Mouse (Mus musculus) MEL (cell line): ENCODE results near the gene Ccdc82. TPM values are rescaled to one million over a fixed set of nuclear protein-coding genes. Genes with fewer than 3 reads are reported as not detected.

ENCODE experiments used
- DNase-seq: peaks from one replicate; pipeline ENCODE4 v3.0.0; 2011; ENCODE audit warnings: low read depth, low spot score
- H3K27ac ChIP-seq: 2 replicates; pipeline ENCODE4 v1.5.1; 2012; ENCODE audit warnings: low read depth, mild to moderate bottlenecking, control low read depth, low read length, moderate library complexity; ENCODE audit not compliant: control insufficient read depth
- H3K27me3 ChIP-seq, 2 experiments: fragments of 150-350 bp in 1 of 2; sonication (generic) in 1 of 2; 2 replicates each; pipeline ENCODE4 v1.6.1; 2012; ENCODE audit warnings: low read length in 2 of 2, mild to moderate bottlenecking in 2 of 2, improper control_type of control experiment in 1 of 2, moderate library complexity in 1 of 2; ENCODE audit not compliant: insufficient read depth in 2 of 2, control insufficient read depth in 1 of 2
- H3K36me3 ChIP-seq, 2 experiments: 2 replicates each; pipeline ENCODE4 v1.6.1; 2012 to 2014; ENCODE audit warnings: low read length in 2 of 2, improper control_type of control experiment in 1 of 2, inconsistent platforms in 1 of 2, mild to moderate bottlenecking in 1 of 2; ENCODE audit not compliant: insufficient read depth in 2 of 2, control insufficient read depth in 1 of 2
- H3K4me1 ChIP-seq, 2 experiments: fragments of 150-350 bp in 1 of 2; sonication (generic) in 1 of 2; 2 replicates each; pipeline ENCODE4 v1.6.1; 2012; ENCODE audit warnings: low read length in 2 of 2, improper control_type of control experiment in 1 of 2, mild to moderate bottlenecking in 1 of 2; ENCODE audit not compliant: insufficient read depth in 2 of 2, control insufficient read depth in 1 of 2
- H3K4me3 ChIP-seq, 2 experiments: fragments of 150-350 bp in 1 of 2; sonication (generic) in 1 of 2; 2 replicates each; pipeline ENCODE4 v1.5.1; 2012; ENCODE audit warnings: low read depth in 2 of 2, low read length in 2 of 2, mild to moderate bottlenecking in 2 of 2, moderate library complexity in 2 of 2, control low read depth in 1 of 2, improper control_type of control experiment in 1 of 2; ENCODE audit not compliant: control insufficient read depth in 1 of 2, insufficient read depth in 1 of 2
- H3K79me2 ChIP-seq: 2 replicates; pipeline ENCODE4 v1.6.1; 2012; ENCODE audit warnings: mild to moderate bottlenecking, low read length, moderate library complexity; ENCODE audit not compliant: control insufficient read depth, poor library complexity, insufficient read depth
- H3K9ac ChIP-seq: 2 replicates; pipeline ENCODE4 v1.6.1; 2012; ENCODE audit warnings: low read depth, mild to moderate bottlenecking, control low read depth, low read length, moderate library complexity; ENCODE audit not compliant: control insufficient read depth, poor library complexity, severe bottlenecking
- H3K9me3 ChIP-seq: fragments of 150-350 bp; sonication (generic); replicated peaks from 2 replicates; pipeline ENCODE4 v1.6.1; 2012; ENCODE audit warnings: mild to moderate bottlenecking, low read length, improper control_type of control experiment, moderate library complexity; ENCODE audit not compliant: insufficient read depth
- CHD2 ChIP-seq: IDR thresholded peaks from 2 replicates; pipeline ENCODE4 v1.6.1; 2011; ENCODE audit warnings: low read length, improper control_type of control experiment
- CTCF ChIP-seq, 3 experiments: IDR thresholded peaks in 2 of 3; conservative IDR thresholded peaks in 1 of 3; 2 replicates each; pipeline ENCODE4 v1.5.1; 2011 to 2012; ENCODE audit warnings: low read length in 3 of 3, low read depth in 2 of 3, mild to moderate bottlenecking in 2 of 3, improper control_type of control experiment in 1 of 3, inconsistent platforms in 1 of 3, mixed read lengths in 1 of 3, moderate library complexity in 1 of 3; ENCODE audit not compliant: control insufficient read depth in 1 of 3, insufficient read depth in 1 of 3, poor library complexity in 1 of 3, severe bottlenecking in 1 of 3
- E2F4 ChIP-seq: IDR thresholded peaks from 2 replicates; pipeline ENCODE4 v1.6.1; 2011; ENCODE audit warnings: low read depth, low read length, improper control_type of control experiment, borderline replicate concordance
- ELF1 ChIP-seq: IDR thresholded peaks from 2 replicates; pipeline ENCODE4 v1.6.1; 2014; ENCODE audit warnings: low read depth, mild to moderate bottlenecking, inconsistent platforms, low read length, improper control_type of control experiment, moderate library complexity
- ETS1 ChIP-seq: IDR thresholded peaks from 2 replicates; pipeline ENCODE4 v1.6.1; 2012; ENCODE audit warnings: low read depth, mild to moderate bottlenecking, inconsistent platforms, low read length, improper control_type of control experiment, moderate library complexity
- GABPA ChIP-seq: IDR thresholded peaks from 2 replicates; pipeline ENCODE4 v1.6.1; 2012; ENCODE audit warnings: low read depth, mild to moderate bottlenecking, inconsistent platforms, low read length, improper control_type of control experiment, moderate library complexity
- HCFC1 ChIP-seq: IDR thresholded peaks from 2 replicates; pipeline ENCODE4 v1.6.1; 2012; ENCODE audit warnings: low read depth, mild to moderate bottlenecking, inconsistent platforms, low read length, improper control_type of control experiment, moderate library complexity
- JUND ChIP-seq: IDR thresholded peaks from 2 replicates; pipeline ENCODE4 v1.6.1; 2011; ENCODE audit warnings: low read depth, mild to moderate bottlenecking, improper control_type of control experiment, low read length
- MAFK ChIP-seq: IDR thresholded peaks from 2 replicates; pipeline ENCODE4 v1.6.1; 2011; ENCODE audit warnings: low read depth, mild to moderate bottlenecking, low read length, improper control_type of control experiment, borderline replicate concordance
- MEF2A ChIP-seq: IDR thresholded peaks from 2 replicates; pipeline ENCODE4 v1.6.1; 2014; ENCODE audit warnings: low read depth, mild to moderate bottlenecking, inconsistent platforms, low read length, improper control_type of control experiment; ENCODE audit not compliant: poor library complexity, insufficient replicate concordance, severe bottlenecking; ENCODE audit errors: extremely low read depth
- MXI1 ChIP-seq: IDR thresholded peaks from 2 replicates; pipeline ENCODE4 v1.6.1; 2011; ENCODE audit warnings: mild to moderate bottlenecking, low read depth, low read length, improper control_type of control experiment
- MYB ChIP-seq: IDR thresholded peaks from 2 replicates; pipeline ENCODE4 v1.6.1; 2011; ENCODE audit warnings: mild to moderate bottlenecking, low read depth, low read length, improper control_type of control experiment
- MYC ChIP-seq: IDR thresholded peaks from 2 replicates; pipeline ENCODE4 v1.6.1; 2011; ENCODE audit warnings: low read depth, mild to moderate bottlenecking, low read length, improper control_type of control experiment, moderate library complexity
- NELFE ChIP-seq: IDR thresholded peaks from 2 replicates; pipeline ENCODE4 v1.6.1; 2011; ENCODE audit warnings: low read depth, low read length, improper control_type of control experiment
- NRF1 ChIP-seq: IDR thresholded peaks from 2 replicates; pipeline ENCODE4 v1.6.1; 2014; ENCODE audit warnings: low read depth, mild to moderate bottlenecking, inconsistent platforms, low read length, improper control_type of control experiment, moderate library complexity; ENCODE audit not compliant: poor library complexity, insufficient read depth, severe bottlenecking
- POLR2AphosphoS2 ChIP-seq: IDR thresholded peaks from 2 replicates; pipeline ENCODE4 v1.6.1; 2011; ENCODE audit warnings: low read length, improper control_type of control experiment
- RAD21 ChIP-seq: IDR thresholded peaks from 2 replicates; pipeline ENCODE4 v1.6.1; 2011; ENCODE audit warnings: mild to moderate bottlenecking, low read depth, low read length, improper control_type of control experiment
- SMC3 ChIP-seq: IDR thresholded peaks from 2 replicates; pipeline ENCODE4 v1.6.1; 2011; ENCODE audit warnings: low read depth, low read length, improper control_type of control experiment
- TCF12 ChIP-seq: IDR thresholded peaks from 2 replicates; pipeline ENCODE4 v1.6.1; 2014; ENCODE audit warnings: low read depth, mild to moderate bottlenecking, inconsistent platforms, low read length, improper control_type of control experiment, moderate library complexity
- USF1 ChIP-seq: IDR thresholded peaks from 2 replicates; pipeline ENCODE4 v1.6.1; 2014; ENCODE audit warnings: low read depth, mild to moderate bottlenecking, inconsistent platforms, low read length, improper control_type of control experiment, moderate library complexity
- USF2 ChIP-seq, 2 experiments: IDR thresholded peaks; 2 replicates each; pipeline ENCODE4 v1.6.1; 2011 to 2012; ENCODE audit warnings: improper control_type of control experiment in 2 of 2, low read length in 2 of 2, borderline replicate concordance in 1 of 2, inconsistent platforms in 1 of 2, low read depth in 1 of 2, mild to moderate bottlenecking in 1 of 2; ENCODE audit not compliant: insufficient read depth in 1 of 2
- ZKSCAN1 ChIP-seq: IDR thresholded peaks from 2 replicates; pipeline ENCODE4 v1.6.1; 2012; ENCODE audit warnings: low read depth, mild to moderate bottlenecking, inconsistent platforms, low read length, improper control_type of control experiment, moderate library complexity
- ZNF384 ChIP-seq: IDR thresholded peaks from 2 replicates; pipeline ENCODE4 v1.6.1; 2012; ENCODE audit warnings: low read depth, mild to moderate bottlenecking, inconsistent platforms, low read length, improper control_type of control experiment
- polyA plus RNA-seq, 2 experiments: library from polyadenylated mRNA; stranded (reverse) in 1 of 2; unstranded in 1 of 2; fragments of >175 nt in 1 of 2; fragments of >200 nt in 1 of 2; gene quantifications; 2 replicates each; pipeline versions ENCODE4 v1.2.1 to v1.2.4; 2012; ENCODE audit warnings: low replicate concordance in 2 of 2, low read depth in 1 of 2; ENCODE audit not compliant: insufficient read length in 2 of 2, insufficient read depth in 1 of 2, missing spikeins in 1 of 2
- total RNA-seq: library from RNA; depleted of rRNA; stranded (reverse); fragments of 300-350 nt; gene quantifications from 2 replicates; pipeline ENCODE4 v1.2.3, GENCODE M21; 2012

Ccdc82 gene
- total and polyA plus RNA-seq, 3 experiments, result 8.4 to 79.8 (median 15.0) TPM

- Histone ChIP-seq H3K36me3 (no peaks in the 10 kb centered on the region), H3K27me3 (peaks cover 3 to 4% of the 10 kb centered on the region in 2 experiments; a peak in 3 of 4 replicates), H3K79me2 (no peaks in the 10 kb centered on the region), H3K4me3 (no peak overlapping the region), H3K27ac (no peak overlapping the region), H3K9me3 (no peaks in the 10 kb centered on the region), H3K9ac (no peak overlapping the region), H3K4me1 (no peaks in the 10 kb centered on the region)
- no peak for DNase-seq
- no peak for TF ChIP-seq TCF12
- TF ChIP-seq MYC, result no peak
- TF ChIP-seq NELFE, result no peak
- no peak for TF ChIP-seq SMC3
- no peak for TF ChIP-seq NRF1
- no peak for TF ChIP-seq MXI1
- no peak for TF ChIP-seq MYB
- no peak for TF ChIP-seq HCFC1
- no peak for TF ChIP-seq USF1
- TF ChIP-seq JUND, result no peak
Measured at GRCm38 (mm10) chr9:13303976-13304375, 57.2 kb downstream of the Ccdc82 start.

- DNase-seq, result no peak
- H3K27me3 ChIP-seq, result peaks cover 3 to 4% of the 10 kb centered on the region in 2 experiments; a peak in 3 of 4 replicates
- H3K36me3 ChIP-seq, result no peaks in the 10 kb centered on the region
- H3K9me3 ChIP-seq, result no peaks in the 10 kb centered on the region
- H3K27ac ChIP-seq, result no peak overlapping the region
- no peak overlapping the region for H3K4me3 ChIP-seq
- no peaks in the 10 kb centered on the region for H3K4me1 ChIP-seq
- no peak for TF ChIP-seq RAD21
- TF ChIP-seq JUND, result no peak
- no peak for TF ChIP-seq CHD2
- no peak for TF ChIP-seq ELF1
- TF ChIP-seq USF2 (IDR thresholded peaks at IDR 0.05; ENCODE audit: borderline replicate concordance in 1 of 2, insufficient read depth in 1 of 2, low read depth in 1 of 2, low read length in 2 of 2), result no peak
- TF ChIP-seq MEF2A, result no peak
- no peak for TF ChIP-seq MYB
- no peak for TF ChIP-seq ZNF384
- TF ChIP-seq TCF12, result no peak
- no peak for TF ChIP-seq GABPA
- no peak for TF ChIP-seq MAFK
- TF ChIP-seq CTCF (IDR thresholded peaks at IDR 0.05 in 2 of 3, conservative IDR thresholded peaks at IDR 0.05 in 1 of 3; ENCODE audit: control insufficient read depth in 1 of 3, insufficient read depth in 1 of 3, low read depth in 2 of 3, low read length in 3 of 3, poor library complexity in 1 of 3, severe bottlenecking in 1 of 3), result no peak
- no peak for TF ChIP-seq ETS1
- TF ChIP-seq POLR2AphosphoS2, result no peak
- no peak for TF ChIP-seq ZKSCAN1
- TF ChIP-seq NELFE, result no peak
- TF ChIP-seq NRF1, result no peak
- no peak for TF ChIP-seq E2F4
- no peaks in the 10 kb centered on the region for H3K79me2 ChIP-seq
- no peak overlapping the region for H3K9ac ChIP-seq
Measured at GRCm38 (mm10) chr9:13306471-13306870, 59.7 kb downstream of the Ccdc82 start.
